Mouse (Mus musculus) kidney, postnatal 14 days (tissue): ENCODE data around the gene Ripply1.

Experiments used
- DNase-seq: peaks from one replicate; pipeline ENCODE4 v3.0.0; 2022; ENCODE audit warnings: mixed read lengths

The Ripply1 gene

GRCm38 (mm10) chrX:139782278-139783044 is at the start of gene Ripply1:
Gene Ripply1, minus strand, starts transcription at chrX:139782353.
- no peak for DNase-seq

GRCm38 (mm10) chrX:139828363-139829092 is 46.4 kb upstream of the Ripply1 start:
- DNase-seq: no peak

GRCm38 (mm10) chrX:139826926-139827325 is 44.8 kb upstream of the Ripply1 start:
- no peak for DNase-seq

- no peak for DNase-seq
These were observed 43.2 kb upstream of the Ripply1 start for GRCm38 (mm10) chrX:139825402-139825801.

GRCm38 (mm10) chrX:139815201-139815600 is 33.0 kb upstream of the Ripply1 start:
- peak; percentile 63 for DNase-seq

- DNase-seq: no peak
These were observed 32.0 kb upstream of the Ripply1 start for GRCm38 (mm10) chrX:139814018-139814635.

- DNase-seq: no peak
These were observed 31.3 kb upstream of the Ripply1 start for GRCm38 (mm10) chrX:139813299-139814002.

- no peak for DNase-seq
These were observed 30.6 kb upstream of the Ripply1 start for GRCm38 (mm10) chrX:139812636-139813298.

- no peak for DNase-seq
These were observed 26.3 kb upstream of the Ripply1 start for GRCm38 (mm10) chrX:139808501-139808900.

GRCm38 (mm10) chrX:139808085-139808484 is 25.9 kb upstream of the Ripply1 start:
- DNase-seq: peak; percentile 62

- DNase-seq: peak; percentile 47
These were observed 25.2 kb upstream of the Ripply1 start for GRCm38 (mm10) chrX:139807391-139807790.

GRCm38 (mm10) chrX:139805918-139806317 is 23.8 kb upstream of the Ripply1 start:
- peak; percentile 47 for DNase-seq

- no peak for DNase-seq
These were observed 20.9 kb upstream of the Ripply1 start for GRCm38 (mm10) chrX:139803028-139803427.

- peak; percentile 37 for DNase-seq
These were observed 18.3 kb upstream of the Ripply1 start, which contains the start of gene Cldn2 for GRCm38 (mm10) chrX:139800406-139800878. Gene Cldn2, plus strand, starts transcription at chrX:139800828.

GRCm38 (mm10) chrX:139799953-139800352 is 17.8 kb upstream of the Ripply1 start:
- no peak for DNase-seq

GRCm38 (mm10) chrX:139797875-139798274 is 15.7 kb upstream of the Ripply1 start:
- DNase-seq: peak; percentile 45

GRCm38 (mm10) chrX:139796037-139796436 is 13.9 kb upstream of the Ripply1 start:
- DNase-seq: no peak

GRCm38 (mm10) chrX:139794072-139794845 is 12.1 kb upstream of the Ripply1 start:
- no peak for DNase-seq

- peak; percentile 31 for DNase-seq
These were observed 3.6 kb upstream of the Ripply1 start for GRCm38 (mm10) chrX:139785764-139786163.

GRCm38 (mm10) chrX:139783045-139783422 is 881 bp upstream of the Ripply1 start:
- DNase-seq: peak; percentile 42

- DNase-seq: no peak
These were observed 590 bp downstream of the Ripply1 start for GRCm38 (mm10) chrX:139781563-139781962.
